Mouse (Mus musculus): ENCODE measurements around the gene Axdnd1. TPM values are rescaled to one million over a fixed set of nuclear protein-coding genes. Genes with fewer than 3 reads are reported as not detected.

Axdnd1 gene
- total and polyA plus RNA-seq, 2 experiments from 2014 or later, result 0.52 to 0.56 TPM

- no peak for TF ChIP-seq CTCF (IDR thresholded peaks at IDR 0.05; ENCODE audit: low read depth)
- Histone ChIP-seq H3K4me3 (ENCODE audit: low read depth, low read length) (no peak overlapping the region), H3K27ac (ENCODE audit: low read depth, low read length) (no peak overlapping the region), H3K9ac (no peak overlapping the region), H3K36me3 (ENCODE audit: insufficient read depth) (peaks cover 5% of the 10 kb centered on the region; the same call in 1 of the 2 replicates), H3K4me2 (ENCODE audit: low read depth) (no peak overlapping the region), H3K9me3 (ENCODE audit: low read length) (no peaks in the 10 kb centered on the region), H3K4me1 (ENCODE audit: insufficient read depth) (no peaks in the 10 kb centered on the region), H3K27me3 (ENCODE audit: insufficient read depth, low read length) (no peaks in the 10 kb centered on the region)
- ATAC-seq (no peak), DNase-seq (no peak)
- WGBS, result 91% methylated on average over 12 of the region's 12 CpGs
Measured at GRCm38 (mm10) chr1:156462273-156462991, 41.5 kb upstream of the Axdnd1 start.

GRCm38 (mm10) chr1:156461036-156461435, 40.1 kb upstream of the Axdnd1 start:
- no peak for DNase-seq
- no peak for TF ChIP-seq CTCF (IDR thresholded peaks at IDR 0.05; ENCODE audit: low read depth)
- Histone ChIP-seq H3K36me3 (ENCODE audit: insufficient read depth) (peaks cover 9% of the 10 kb centered on the region; the same call in 1 of the 2 replicates), H3K4me3 (ENCODE audit: low read depth, low read length) (no peak overlapping the region), H3K4me1 (ENCODE audit: insufficient read depth) (no peaks in the 10 kb centered on the region), H3K9ac (no peak overlapping the region), H3K9me3 (ENCODE audit: low read length) (no peaks in the 10 kb centered on the region), H3K4me2 (ENCODE audit: low read depth) (no peak overlapping the region), H3K27ac (ENCODE audit: low read depth, low read length) (no peak overlapping the region), H3K27me3 (ENCODE audit: insufficient read depth, low read length) (no peaks in the 10 kb centered on the region)
- no peak for ATAC-seq
- 88% methylated on average over 6 of the region's 6 CpGs for WGBS

- no peak overlapping the region for H3K4me2 ChIP-seq (ENCODE audit: low read depth)
- 0 out of 2 replicates have a peak, but pooled peaks cover 3% of the 10 kb centered on the region for H3K36me3 ChIP-seq (ENCODE audit: insufficient read depth)
- no peak overlapping the region for H3K27ac ChIP-seq (ENCODE audit: low read depth, low read length)
- DNase-seq (no peak), ATAC-seq (no peak)
- no peaks in the 10 kb centered on the region for H3K9me3 ChIP-seq (ENCODE audit: low read length)
- no peak for TF ChIP-seq CTCF (IDR thresholded peaks at IDR 0.05; ENCODE audit: low read depth)
- no peak overlapping the region for H3K4me3 ChIP-seq (ENCODE audit: low read depth, low read length)
- no peaks in the 10 kb centered on the region for H3K27me3 ChIP-seq (ENCODE audit: insufficient read depth, low read length)
- WGBS, result 97% methylated on average over 4 of the region's 4 CpGs
- no peaks in the 10 kb centered on the region for H3K4me1 ChIP-seq (ENCODE audit: insufficient read depth)
- no peak overlapping the region for H3K9ac ChIP-seq
Measured at GRCm38 (mm10) chr1:156460216-156460615, 39.3 kb upstream of the Axdnd1 start.

- no peak for TF ChIP-seq CTCF (IDR thresholded peaks at IDR 0.05; ENCODE audit: low read depth)
- Histone ChIP-seq H3K9me3 (ENCODE audit: low read length) (no peaks in the 10 kb centered on the region), H3K36me3 (ENCODE audit: insufficient read depth) (0 out of 2 replicates have a peak, but pooled peaks cover 3% of the 10 kb centered on the region), H3K9ac (no peak overlapping the region), H3K27ac (ENCODE audit: low read depth, low read length) (no peak overlapping the region), H3K4me1 (ENCODE audit: insufficient read depth) (no peaks in the 10 kb centered on the region), H3K4me2 (ENCODE audit: low read depth) (no peak overlapping the region), H3K27me3 (ENCODE audit: insufficient read depth, low read length) (no peaks in the 10 kb centered on the region), H3K4me3 (ENCODE audit: low read depth, low read length) (no peak overlapping the region)
- no peak for DNase-seq
- no peak for ATAC-seq
- 90% methylated on average over 3 of the region's 3 CpGs for WGBS
Measured at GRCm38 (mm10) chr1:156459690-156460089, 38.7 kb upstream of the Axdnd1 start.

GRCm38 (mm10) chr1:156458391-156459060, 37.6 kb upstream of the Axdnd1 start:
- H3K27ac ChIP-seq (ENCODE audit: low read depth, low read length), result no peak overlapping the region
- H3K4me2 ChIP-seq (ENCODE audit: low read depth), result no peak overlapping the region
- 76% methylated on average over 8 of the region's 8 CpGs for WGBS
- ATAC-seq, result no peak
- no peak for TF ChIP-seq CTCF (IDR thresholded peaks at IDR 0.05; ENCODE audit: low read depth)
- no peak for DNase-seq
- H3K4me3 ChIP-seq (ENCODE audit: low read depth, low read length), result no peak overlapping the region
- H3K4me1 ChIP-seq (ENCODE audit: insufficient read depth), result no peaks in the 10 kb centered on the region
- H3K36me3 ChIP-seq (ENCODE audit: insufficient read depth), result 0 out of 2 replicates have a peak, but pooled peaks cover 3% of the 10 kb centered on the region
- no peaks in the 10 kb centered on the region for H3K27me3 ChIP-seq (ENCODE audit: insufficient read depth, low read length)
- no peak overlapping the region for H3K9ac ChIP-seq
- no peaks in the 10 kb centered on the region for H3K9me3 ChIP-seq (ENCODE audit: low read length)

GRCm38 (mm10) chr1:156455005-156455758, 34.2 kb upstream of the Axdnd1 start:
- H3K9me3 ChIP-seq (ENCODE audit: low read length), result no peaks in the 10 kb centered on the region
- H3K27ac ChIP-seq (ENCODE audit: low read depth, low read length), result no peak overlapping the region
- 90% methylated on average over 2 of the region's 2 CpGs for WGBS
- H3K27me3 ChIP-seq (ENCODE audit: insufficient read depth, low read length), result no peaks in the 10 kb centered on the region
- H3K4me1 ChIP-seq (ENCODE audit: insufficient read depth), result no peaks in the 10 kb centered on the region
- H3K9ac ChIP-seq, result no peak overlapping the region
- no peak overlapping the region for H3K4me3 ChIP-seq (ENCODE audit: low read depth, low read length)
- no peak for ATAC-seq
- DNase-seq, result no peak
- H3K36me3 ChIP-seq (ENCODE audit: insufficient read depth), result 0 out of 2 replicates have a peak, but pooled peaks cover 3% of the 10 kb centered on the region
- no peak overlapping the region for H3K4me2 ChIP-seq (ENCODE audit: low read depth)
- TF ChIP-seq CTCF (IDR thresholded peaks at IDR 0.05; ENCODE audit: low read depth), result no peak

All from forebrain, postnatal 0 days (tissue).